Mouse (Mus musculus) cerebellum, adult 11-12 months (tissue): ENCODE measurements around the gene Lhpp.

Experiments used
- DNase-seq: peaks from one replicate; pipeline ENCODE4 v3.0.0; 2022

The Lhpp gene

DNA sequence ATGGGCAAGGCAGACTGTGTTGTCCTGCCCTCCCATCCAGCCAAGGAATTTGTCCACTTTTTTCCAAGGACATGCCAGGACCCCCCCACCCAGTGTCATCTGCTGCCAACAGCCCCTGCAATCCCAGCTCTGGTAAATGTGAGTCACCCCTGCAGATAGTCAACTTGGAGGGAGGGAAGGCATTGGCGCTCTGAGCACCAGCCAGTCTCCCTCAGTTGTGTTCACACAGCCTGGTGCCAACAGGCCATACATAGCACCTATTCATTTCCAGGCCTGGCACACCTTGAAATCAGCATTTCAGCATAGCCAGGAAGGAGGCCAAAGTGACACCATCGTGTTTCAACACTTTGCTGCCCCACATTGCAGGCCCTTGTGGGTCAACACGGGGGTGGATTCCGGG lies 73.5 kb downstream of the Lhpp start:
- no peak for DNase-seq

DNA sequence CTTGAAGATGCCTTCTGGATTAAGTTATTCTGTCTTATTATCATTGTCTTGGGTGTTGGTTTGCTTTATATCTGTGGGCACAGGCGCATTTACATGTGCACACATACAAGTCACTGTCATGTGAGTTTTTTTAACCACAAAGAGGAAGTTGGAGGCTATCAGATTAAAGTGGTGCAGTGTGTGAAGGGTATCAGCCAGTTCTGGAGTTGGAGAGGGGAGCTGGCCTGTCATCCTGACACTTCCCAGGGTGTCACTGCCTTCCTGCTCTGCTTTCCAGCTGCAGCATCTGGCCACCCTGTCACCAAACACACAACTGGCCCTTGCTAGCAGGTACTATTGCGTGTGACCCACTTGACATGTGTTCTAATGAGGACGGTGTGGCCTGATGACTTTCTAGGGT lies 76.1 kb downstream of the Lhpp start:
- no peak for DNase-seq

DNA sequence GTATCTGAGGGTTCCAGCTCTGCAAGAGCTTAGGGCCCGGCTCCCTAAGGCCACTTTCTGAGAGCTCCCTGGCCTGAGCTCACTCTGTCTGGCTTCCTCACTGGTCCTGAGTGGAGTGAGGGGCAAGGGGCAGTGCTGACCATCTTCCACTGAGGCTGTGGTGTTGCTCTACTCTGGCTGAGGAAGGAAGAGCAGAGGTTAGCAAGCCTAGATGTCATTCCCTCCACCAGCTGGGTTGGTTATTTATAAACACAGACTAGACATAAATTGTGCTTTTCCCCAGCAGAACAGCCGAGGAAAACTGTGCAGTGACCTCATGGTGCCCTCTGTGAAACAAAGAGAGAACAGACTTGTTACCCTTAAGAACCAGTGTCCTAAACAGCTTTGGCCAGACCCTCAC lies 77.5 kb downstream of the Lhpp start:
- DNase-seq, result no peak

DNA sequence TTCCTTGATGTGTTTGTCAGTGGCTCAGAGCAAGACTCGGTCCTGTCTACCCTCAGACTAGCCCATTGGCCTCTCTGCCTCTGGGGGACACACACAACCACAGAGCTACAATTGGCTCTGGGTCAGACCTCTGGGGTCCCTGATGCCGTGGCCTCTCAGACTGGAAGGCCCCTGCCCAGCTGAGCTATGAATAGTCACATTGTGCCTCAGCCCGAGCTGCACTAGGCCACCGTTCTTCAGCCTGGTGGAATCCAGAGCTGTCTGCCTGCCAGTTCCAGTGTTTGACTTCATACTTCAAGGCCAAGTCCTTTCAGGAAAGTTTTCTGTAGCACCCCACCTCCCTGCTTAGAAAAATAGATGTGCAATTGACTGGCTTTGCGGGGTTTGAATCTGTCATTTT lies 78.3 kb downstream of the Lhpp start:
- DNase-seq, result peak; percentile 53

DNA sequence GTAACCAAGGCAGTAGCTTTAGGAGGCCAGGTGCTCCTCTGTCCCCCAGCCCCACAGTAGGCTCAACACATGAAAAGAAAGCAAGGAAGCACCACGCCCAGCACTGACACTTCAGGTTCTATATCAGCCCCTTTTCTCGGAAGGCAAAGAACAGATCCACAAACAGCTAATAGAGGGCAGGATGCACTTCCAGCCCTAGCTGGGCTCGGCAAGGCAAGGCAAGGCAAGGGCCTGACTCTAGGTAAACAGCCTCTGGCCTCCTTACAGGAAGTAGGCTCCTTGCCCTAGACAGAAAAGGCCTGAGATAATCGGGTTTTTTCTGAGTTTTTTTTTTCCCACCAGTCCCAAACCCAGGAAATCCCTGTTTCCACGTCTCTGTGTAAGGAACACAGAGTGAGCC lies 79.3 kb downstream of the Lhpp start:
- DNase-seq, result no peak

DNA sequence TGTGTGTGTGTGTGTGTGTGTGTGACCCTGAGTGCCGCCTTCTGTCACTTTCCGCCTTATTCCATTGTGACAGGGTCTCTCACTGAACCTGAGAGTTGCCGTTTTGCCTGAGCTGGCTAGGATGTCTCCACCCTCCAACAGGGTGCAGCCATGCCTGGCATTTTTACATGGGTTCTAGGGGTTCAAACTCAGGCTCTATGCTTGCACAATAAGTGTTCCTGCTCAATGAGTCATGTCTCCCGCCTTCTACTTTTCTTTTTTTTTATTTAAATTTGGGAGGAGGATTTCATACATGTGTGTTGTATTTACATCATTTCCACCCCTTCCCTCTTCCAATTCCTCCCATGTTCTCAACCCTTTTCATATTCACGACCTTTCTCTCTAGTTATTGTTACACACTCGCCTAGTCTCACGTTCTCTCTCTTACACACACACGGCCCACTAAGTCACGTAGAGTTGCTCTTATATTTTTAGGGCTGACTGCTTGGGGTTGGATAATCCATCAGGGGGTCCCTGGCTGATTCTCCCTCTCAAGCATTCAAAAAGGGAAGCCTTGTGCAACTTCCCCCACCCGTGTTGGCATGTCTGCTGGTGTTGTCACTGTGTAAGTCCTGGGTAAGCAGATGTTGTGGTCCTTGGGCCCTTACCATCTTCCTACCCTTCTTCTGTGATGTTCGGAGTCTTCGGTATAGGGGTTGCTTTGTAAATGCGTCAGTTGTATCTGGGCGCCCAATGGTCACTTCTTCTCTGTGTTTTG lies 80.5 kb downstream of the Lhpp start:
- DNase-seq, result no peak

DNA sequence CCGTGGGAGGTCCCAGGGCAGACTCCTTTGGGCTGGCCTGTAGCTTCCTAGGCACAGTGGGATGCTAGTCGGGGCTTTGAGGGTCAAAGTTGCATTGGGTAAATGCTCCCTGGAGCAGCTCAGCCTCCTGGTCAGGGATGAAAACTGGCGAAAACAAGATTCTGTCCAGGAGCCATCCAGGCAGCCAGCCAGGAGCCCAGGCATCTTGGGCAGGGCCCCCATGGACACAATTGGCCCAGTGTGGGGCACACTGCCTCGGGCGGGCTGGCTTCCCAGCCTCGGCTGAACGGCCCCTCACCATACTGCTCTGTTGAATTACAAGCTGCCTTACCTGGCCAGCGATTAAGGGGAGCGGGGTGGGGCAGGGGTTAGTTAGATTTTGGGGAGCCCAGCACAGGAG lies 82.3 kb downstream of the Lhpp start:
- DNase-seq, result no peak

DNA sequence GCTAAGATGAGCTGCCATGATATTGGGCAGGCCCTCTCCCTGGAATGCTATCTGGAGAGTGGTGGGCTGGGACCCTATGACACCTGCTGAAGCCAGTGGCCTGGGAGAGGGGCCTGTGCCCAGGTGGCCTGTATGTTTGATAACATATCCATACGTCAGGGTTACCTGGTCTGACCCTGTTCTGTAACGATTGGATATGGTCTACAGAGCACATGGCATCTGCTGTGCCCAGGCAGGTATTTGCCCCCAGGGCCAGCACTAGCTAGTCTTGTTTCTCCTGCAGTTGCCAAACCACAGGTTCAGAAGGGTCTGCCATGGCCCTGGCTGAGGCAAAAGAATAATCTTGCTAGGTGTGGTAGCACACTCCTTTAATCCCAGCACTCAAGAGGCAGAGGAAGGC lies 83.1 kb downstream of the Lhpp start:
- DNase-seq, result no peak

DNA sequence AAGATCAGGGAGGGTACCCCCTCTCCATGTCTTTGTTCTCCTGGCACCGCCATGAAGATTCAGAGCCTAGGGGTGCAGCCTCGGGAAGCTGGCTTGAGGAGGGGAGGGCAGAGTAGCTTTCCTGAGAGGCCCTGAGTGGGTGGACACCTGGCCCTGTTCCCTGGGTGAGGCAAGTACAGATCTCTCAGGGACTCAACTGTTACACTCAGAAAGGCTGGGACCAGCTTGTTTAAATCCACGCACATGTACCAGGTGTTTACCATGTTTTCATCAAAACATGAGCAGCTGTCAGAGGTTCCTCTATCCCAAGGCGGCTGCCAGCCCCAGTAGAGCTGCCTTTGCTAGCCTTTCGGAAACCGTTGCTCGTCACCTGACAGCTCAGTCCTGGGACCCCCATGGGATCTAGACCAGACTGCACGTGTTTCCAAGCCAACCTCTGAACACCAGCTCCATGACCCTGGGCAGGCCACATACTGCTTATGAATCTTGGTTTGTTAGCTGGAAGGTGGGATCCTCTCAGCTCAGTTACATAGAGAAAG lies 86.9 kb downstream of the Lhpp start:
- DNase-seq, result no peak

DNA sequence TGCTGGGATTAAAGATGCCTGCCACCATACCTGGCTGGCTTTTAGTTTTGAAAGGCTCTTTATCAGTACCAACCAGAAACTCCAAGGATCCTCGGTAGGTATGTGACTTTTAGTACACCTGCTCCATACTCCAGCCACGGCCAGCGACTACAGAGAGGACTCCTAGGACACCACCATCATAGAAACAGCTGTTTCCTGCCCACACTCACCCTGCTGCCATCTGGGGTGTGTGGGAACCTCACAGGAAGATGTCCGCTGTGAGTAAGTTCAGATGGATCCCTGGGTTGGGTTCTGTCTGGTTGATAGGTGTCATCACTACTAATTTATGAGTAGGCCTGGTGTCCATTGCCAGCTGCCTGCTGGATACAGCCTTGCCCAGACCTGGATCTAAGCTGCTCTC lies 88.3 kb downstream of the Lhpp start:
- DNase-seq, result no peak

DNA sequence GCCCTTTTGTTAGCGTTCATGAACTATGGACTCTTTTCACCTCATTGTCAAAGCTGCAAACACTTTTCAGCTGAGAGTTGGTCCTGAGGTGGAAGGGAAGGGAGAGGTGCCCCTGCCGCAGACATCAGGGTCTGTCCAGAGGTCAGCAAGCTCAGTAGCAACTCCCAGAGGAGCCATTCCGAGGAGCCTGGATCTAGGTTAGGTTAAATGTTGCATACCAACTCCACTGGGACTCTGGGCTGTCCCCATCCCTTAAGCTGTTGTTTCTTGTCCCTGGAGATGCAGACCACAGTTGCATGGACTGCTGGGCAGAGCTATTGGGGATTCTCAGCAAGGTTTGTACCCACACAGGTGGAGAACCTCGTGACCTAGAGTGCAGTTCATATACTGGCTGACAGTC lies 88.7 kb downstream of the Lhpp start:
- no peak for DNase-seq

DNA sequence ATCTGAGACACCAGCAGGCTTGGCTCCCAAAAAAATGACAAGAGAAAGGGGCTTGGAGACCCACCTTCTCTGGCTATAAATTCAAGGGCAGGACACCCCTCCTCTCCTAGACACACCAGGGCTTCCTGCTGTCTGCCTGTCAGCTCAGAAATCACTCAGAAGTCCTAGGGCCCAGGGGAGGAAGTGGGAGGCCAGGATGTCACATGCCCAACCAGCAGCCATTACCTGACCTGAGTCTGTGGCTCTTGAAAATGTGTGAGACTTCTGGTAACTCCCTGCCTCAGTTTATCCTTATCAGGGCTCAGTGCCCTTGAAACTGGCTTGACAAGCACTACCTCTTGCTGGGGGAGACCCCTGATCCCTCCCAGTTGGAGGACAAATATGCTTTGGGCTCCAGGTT lies 89.2 kb downstream of the Lhpp start:
- DNase-seq, result no peak

DNA sequence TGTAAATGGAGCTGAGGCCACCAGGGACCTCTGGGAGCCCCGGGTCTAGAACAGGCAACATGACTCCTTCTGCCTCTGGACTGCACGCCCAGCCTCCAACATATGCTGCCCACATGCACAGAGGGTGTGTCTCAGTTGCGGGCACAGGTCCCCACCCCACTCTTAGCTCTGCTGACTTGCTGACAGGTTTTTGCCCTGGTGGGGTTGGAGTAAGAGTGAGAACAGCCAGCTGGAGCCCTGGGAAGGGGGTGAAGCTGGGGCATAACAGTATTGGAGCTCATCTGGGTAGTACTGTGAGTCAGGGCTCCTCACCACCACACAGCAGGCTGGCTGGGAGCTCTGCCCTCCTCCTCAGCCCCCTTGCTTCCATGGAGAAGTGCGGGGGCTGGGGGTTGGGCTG lies 89.7 kb downstream of the Lhpp start:
- no peak for DNase-seq

DNA sequence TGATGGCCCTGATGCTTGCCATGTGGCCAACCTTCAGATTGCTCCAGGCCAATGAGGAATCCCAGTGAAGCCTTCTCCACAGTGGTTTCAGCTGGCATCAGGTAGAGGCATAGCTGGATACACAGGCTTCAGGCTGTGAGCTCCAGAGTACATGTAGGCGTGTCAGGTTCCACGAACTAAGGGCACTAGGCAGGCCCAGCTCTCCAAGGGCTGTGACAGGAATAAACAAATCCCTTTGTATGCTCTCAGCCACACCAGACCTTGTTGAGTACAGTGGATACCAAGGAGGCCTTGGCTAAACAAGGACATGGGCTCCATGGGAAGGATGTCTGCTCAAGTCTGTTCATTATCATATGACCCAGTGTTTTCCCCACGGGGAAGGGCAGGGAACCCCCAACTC lies 91.0 kb downstream of the Lhpp start:
- no peak for DNase-seq

DNA sequence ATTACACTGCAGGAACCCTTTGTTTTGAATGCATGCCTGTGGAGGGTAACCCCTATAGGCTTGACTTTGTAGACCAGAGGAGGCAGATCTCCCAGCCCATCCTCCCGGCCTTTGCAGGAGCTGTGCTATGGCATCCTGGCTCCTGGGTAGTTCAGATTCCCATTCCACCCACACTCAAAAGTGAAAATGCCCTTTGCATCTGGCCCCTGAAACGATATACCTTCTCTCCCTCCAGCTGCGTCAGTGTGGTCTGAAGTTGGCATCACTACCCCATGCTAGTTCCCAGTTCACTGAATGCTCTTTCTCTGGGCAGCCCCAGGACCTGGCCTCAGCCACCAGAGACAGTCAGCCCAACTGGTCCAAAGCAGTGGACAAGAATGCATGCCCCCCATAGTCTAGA lies 91.6 kb downstream of the Lhpp start:
- DNase-seq, result no peak

DNA sequence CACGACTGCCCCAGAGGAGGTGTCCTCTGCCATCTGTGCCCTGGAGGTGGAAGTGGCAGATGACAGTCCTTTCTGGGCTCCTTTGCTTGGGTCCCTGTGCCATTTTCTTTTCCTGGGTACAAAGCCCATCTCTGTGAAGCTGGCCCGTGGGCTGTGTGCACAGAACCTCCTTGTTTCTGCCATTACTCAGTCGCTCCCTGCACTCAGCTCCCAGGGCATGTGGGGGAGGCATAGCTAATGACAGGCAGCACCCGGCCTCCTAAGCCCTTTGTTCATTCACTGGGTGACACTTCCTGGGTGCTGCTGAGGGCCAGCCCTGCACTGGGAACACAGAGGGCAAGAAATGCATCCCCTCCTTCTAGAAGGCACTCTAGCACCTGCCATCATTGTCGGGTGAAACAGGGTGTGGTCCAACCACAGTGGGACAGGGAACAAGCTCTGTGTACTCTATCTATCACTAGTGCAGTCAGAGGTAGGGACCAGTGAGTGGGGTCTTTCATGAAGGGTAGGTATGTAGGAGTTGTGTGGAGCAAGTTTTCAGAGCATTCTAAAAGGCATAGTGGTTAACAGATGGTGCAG lies 92.1 kb downstream of the Lhpp start:
- no peak for DNase-seq

DNA sequence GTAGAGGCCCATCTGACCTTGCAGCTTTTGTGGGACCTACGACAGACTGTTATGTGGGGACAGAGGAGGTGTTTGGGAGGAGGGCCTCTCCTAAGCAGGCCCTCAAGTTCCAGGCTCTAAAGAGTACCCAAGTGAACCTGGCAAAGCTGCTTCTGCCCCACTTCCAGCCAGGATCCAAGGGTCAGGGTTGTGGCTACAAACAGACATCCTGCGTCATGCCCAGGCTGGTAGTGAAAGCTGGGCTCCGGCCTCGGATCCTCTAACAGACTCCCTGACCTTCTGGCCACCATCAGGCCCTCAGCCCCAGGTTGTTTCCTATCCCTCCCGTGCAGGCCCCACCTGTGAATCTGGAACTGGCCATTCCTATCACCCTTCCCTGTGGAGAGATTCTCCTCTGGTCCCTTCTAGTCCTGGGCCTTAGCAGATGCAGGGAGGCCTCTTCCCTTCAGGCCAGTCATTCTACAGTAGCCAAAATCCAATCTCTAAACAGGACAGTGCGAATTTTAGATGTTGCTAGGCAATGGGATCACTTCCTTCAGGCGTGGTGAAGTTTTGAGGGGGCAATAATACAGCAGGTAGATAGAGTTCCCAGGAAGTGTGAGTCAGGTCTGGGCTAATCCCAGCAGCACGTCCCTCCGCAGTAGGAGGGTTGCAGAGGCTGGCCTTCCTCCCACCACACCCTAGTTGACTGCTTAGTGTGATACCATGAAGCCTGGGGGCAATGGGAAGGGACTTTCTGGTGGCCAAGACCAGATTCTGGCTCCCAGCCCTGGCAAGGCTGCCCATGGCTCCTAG lies 93.3 kb downstream of the Lhpp start:
- DNase-seq, result no peak

DNA sequence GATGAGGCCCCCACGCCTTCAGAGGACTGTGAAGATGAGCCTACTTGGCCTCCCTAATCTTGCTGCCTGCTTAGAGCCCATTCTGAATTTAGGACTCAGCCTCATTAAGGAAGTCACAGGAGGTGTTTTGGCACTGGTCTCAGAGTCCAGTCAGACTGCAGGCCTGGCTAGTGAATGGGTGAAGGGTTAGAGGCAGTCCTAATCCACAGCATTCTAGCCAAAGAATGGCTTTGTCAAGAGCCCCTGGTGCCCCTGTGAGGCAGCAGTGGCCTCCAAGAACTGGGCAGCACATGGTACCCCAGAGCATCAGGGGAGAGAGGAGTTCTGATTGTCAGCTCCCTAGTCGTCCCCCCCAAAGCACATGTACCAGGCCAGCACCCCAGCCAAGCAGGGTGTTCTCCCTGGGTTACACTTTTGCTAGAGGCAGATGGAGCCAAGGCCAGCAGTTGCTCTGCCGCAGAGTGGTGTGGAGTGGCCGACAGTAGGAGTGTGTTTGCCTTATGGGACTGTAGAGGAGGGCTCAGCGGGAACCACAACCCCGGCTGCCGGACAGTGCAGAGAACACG lies 94.0 kb downstream of the Lhpp start:
- no peak for DNase-seq

DNA sequence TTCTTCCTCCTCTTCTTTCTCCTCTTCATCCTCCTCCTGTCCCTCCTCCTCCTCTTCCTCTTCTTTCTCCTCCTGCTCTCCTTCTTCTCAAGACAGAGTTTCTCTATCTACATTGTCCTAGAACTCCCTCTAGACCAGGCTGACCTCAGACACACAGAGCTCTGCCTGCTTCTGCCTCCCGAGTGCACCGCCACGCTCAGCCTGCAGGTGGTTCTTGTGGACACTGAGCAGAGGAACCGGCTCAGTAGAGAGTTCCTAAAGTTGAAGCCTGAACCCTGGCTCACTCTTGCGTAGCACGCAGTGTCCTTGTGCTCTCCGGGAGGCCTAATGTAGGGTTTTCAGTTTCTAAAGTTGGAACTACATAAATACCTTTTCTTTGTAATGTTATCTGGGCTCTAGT lies 94.7 kb downstream of the Lhpp start:
- no peak for DNase-seq

DNA sequence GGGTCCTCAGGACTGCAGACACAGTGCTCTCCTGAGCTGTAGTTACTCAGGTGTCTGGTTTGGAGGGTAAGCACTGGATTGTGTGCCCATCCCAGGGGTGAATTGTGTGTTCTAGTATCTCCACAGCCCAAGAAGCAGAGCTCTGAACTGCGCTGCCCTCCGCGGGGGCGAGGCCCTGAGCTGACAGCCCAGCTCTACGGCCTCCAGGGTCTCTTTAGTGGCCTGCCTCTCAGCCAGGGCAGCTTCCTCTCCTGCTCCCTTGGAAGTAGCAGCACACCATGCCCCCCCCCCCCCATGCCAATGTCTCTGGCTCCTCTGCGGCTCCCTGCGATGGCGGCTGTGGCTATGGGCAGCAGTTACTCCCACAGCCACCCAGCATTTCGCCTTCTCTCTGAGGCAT lies 101.1 kb downstream of the Lhpp start:
- no peak for DNase-seq

DNA sequence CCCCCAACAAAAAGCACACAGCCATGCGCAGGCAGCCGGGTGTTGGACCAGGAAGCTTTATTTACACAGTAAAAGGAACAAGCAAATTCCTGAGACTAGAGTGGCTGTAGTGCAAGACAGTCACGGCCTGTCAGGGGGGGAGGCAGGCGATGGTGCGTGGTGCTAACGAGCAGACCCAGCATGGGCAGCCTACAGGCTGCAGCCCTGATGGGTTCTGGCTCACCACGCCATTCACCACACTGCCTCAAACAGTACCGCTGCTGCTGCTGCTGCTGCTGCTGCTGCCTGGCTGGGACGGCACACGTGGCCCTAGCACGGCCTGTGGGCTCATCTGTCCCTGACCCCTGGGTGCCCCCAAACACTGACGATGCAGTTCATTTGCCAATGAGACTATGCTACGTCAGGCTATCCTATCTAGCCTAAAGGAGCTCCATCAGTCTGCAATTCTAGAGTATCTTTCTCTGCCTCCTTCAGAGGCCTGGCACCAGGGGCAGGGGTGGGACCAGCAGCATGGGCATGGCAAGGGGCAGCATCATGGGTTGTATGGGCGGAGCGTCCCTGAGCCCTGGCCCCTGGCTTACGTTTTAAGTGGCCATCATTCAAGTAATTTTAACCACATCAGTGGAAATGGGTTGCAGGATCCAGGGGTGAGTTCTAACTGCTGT lies 101.7 kb downstream of the Lhpp start:
- DNase-seq, result no peak

DNA sequence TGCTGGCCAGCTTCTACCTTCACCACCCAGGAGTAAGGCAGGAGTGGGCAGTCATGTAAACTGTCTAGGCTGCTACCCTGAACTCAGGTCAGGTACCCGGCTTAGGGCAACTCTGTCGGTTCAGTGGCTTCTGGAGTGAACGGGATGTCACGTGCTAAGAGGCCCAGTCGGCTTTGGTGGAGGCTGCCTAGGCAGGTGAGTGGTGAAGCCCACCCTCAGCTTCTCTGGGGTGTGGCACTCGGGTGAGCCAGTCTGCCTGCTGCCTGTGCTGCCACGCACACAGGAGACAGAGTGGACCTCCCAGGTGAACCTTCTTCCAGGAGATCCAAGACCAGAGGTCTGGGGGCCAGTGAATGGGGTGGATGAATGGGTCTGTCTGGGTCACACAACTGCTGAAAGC lies 102.5 kb downstream of the Lhpp start:
- peak; percentile 41 for DNase-seq

DNA sequence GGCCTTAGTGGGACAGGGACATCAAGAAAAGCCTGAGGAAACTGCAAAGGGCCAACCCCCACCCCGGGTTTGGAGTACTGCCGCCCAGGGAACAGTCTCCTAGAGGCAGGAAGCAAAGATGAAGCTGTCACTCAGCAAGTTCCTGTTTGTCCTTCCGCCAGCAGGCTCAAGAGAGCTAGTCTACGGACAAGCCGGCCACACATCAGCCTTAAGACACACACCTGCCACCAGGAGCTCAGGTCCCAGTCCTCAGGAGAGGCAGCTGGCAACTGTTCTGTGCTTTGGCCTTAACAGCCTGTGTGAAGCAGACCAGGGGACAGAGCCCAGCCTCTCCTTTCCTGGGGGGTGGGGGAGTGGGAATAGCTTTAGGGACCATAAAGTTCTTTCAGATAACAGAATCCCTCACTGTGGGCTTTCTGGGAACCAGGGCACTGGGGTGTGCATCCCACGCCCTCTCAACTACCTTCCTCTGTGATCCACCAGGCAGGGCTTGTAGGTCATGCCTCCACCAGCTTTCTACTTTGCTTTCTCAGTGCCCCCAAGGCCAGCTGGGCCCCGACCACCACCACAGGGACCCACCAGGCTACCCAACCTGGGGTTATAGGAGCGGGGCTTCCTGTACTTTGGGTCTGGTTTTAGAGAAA lies 103.2 kb downstream of the Lhpp start:
- DNase-seq, result peak; percentile 58
